Mouse (Mus musculus): Measurements from ENCODE around the gene Ndufaf4.
A peak's percentile ranks its signal among the peaks of the same experiment; 100 is the strongest.
"Not testable (repeated sequence)": the region's sequence is repeated elsewhere in the genome, so short reads cannot be mapped to it uniquely, and the experiment has no call there.

Gene Ndufaf4

DNA sequence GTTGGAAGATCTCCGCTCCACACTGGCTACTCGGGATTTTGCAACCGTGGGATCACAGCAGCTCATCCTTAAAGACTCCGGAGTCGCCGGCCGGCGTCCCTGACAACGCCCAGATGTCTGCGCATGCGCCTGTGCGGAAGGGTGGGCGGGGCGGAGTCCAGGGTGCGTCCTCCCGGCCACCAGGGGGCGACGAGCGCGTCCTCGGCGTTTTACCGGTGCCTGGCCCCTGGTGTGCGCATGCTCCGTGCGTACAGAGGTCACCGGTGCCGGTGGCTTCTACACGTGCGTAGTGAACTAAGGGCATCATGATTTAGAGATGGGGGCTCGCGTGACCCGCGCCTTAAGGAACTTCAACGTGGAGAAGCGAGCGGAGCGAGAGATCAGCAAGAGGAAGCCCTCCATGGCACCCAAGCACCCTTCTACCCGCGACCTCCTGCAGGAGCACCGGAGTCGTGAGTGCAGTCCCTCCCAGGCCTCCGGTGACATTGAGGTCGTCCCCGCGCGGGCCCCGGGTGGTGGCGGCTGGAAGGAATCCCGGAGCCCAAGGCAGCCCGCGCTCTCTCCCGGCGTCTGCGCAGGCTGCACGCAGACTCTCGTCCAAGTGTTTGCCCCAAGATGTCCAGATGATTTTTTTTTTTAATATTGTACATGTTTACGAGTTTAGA is at the start of gene Ndufaf4:
Gene Ndufaf4, plus strand, starts transcription at position 233 of the 665 bp plus-strand sequence.
- peak; percentile 93 for DNase-seq (ENCODE audit: low read depth, low spot score)

DNA sequence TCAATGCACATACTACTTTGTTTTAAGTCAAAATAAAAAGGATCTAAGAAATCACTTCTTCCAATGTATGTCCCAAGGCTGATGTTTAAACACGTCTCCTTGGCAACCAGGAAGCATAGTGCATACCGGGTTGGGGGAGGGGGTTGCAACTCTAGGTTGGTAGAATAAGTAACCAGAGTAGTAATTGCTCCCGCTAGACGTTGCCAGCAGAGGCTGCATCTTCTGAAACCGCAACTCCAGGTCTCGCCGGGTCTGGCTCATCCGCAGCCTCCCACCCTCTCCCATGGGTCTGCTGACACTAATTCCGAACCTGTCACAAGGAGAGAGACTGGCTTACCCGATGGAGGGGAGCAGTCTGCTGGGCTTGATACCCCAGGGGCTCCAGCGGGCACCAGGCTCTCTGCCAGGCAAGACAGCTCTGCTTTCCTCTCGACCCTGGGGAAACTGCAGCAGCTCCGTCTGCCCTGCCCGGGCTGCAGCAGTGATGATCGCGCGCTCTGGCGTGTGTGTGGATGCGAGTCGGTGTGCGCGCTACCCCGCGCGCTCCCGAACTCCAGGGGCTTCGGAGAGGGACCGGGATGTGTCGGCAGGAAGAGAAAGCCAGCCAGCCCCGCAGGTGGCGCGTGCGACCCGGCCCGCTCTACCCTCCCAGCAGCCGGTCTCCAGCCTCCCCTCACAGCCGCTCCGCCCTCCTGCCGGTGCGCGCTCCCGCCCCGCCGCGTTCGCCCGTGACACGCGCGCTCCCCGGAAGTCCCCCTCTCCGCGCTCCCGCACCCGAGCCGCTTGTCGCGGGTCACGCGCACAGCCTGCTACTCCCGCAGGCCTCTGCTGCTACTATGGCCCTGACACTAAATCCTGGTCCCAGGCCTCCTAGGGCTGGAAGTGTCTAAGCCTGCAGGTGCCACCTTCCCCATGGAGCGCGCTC is 47.2 kb upstream of the Ndufaf4 start, which contains the start of gene Klhl32:
Gene Klhl32, minus strand, starts transcription at position 724 of the 925 bp plus-strand sequence.
- DNase-seq (ENCODE audit: low read depth, low spot score): peak; percentile 75

DNA sequence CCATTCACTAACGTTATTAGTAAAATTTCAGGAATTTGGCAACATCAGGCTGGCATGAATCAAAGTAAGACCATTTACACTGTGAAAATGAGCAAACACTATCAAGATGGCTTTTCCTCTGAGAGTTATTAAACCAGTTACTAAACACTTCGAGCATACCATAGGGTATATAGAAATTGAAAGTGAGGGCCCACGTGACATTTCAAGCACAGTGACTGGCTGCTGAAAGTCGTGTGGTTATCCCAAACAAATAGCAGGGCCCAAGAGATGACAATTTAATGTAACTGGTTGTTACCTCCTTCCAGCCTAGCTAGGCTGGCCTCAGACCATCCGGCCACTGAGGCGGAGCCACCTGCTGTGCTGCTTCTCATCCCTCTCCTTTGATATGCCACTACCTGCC is 32.2 kb upstream of the Ndufaf4 start:
- DNase-seq (ENCODE audit: low read depth, low spot score): no peak

DNA sequence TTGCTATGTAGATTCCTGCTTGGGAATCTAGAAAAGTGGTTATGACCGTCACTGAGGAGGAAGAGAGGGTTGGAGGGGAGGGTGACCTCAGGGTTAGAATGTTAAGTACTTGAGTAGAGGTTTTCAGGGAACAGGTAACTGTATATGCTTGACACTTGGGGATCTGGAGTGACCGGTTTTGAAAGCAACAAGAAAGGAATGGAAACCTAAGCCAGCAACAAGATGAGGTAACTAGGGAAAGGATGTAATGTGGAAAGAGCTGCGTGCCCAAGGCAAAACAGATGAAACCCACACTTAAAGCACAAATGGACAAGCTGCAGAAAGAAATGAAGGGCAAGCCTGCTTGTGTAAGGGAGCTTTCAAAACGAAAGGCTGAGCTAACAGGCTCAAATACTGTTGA is 28.7 kb upstream of the Ndufaf4 start:
- DNase-seq (ENCODE audit: low read depth, low spot score): no peak

DNA sequence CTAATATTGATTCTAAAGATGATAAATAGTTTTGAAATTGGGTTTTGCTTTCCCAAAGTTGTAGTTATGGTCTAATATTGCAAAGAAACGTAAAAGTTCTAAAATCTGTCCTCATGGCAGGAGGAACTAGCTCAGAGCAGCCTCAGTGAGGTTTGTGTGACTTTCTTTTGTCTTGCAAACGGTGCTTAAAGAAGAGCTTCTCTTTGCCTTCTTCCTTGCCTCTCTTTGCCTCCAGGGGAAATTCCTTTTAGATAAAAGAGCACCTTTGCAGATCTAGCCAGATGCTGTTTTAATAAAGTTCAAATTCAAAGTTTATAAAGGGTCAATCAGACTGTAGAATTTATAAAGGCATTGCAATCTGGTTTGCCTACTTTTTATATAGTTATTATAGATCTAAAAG is 8.5 kb upstream of the Ndufaf4 start:
- not testable (repeated sequence) for DNase-seq (ENCODE audit: low read depth, low spot score)

DNA sequence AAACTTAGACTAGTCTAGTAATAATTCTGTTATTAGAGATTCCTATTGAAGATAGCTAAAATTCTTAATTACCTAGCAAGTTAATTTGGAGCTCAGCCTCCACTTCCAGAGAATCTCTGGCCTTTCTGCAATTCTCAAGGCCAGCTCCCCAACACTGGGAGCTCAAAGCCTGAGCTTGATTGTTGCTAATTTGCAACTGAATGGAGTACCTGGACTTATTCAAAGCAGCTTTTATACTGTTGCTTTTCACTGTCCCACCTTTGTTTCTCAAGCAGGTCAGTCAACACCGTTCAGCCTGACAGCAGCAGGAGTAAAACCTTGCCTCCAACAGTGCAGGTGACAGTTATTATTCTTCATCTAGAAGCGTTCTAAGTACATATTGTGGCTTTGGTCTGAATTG is 5.6 kb upstream of the Ndufaf4 start:
- not testable (repeated sequence) for DNase-seq (ENCODE audit: low read depth, low spot score)

DNA sequence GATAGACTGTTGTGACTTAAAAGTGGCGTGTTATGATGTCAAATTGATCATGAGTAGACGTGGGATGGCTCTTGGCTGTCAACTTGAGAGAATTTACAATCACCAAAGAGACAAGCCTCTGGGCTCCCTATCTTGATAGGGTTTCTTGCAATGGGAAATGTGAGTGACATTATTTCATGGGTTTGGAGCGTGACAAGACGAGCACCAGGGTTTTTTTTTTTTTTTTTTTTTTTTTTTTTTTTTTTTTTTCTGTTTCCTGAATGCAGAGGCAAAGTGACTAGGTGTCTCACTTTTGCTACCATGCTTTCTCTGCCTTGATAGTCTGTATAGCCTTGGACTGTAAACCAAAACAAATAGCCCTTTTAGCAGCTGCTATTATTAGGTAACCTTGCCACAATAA is 3.3 kb upstream of the Ndufaf4 start:
- DNase-seq (ENCODE audit: low read depth, low spot score): no peak

DNA sequence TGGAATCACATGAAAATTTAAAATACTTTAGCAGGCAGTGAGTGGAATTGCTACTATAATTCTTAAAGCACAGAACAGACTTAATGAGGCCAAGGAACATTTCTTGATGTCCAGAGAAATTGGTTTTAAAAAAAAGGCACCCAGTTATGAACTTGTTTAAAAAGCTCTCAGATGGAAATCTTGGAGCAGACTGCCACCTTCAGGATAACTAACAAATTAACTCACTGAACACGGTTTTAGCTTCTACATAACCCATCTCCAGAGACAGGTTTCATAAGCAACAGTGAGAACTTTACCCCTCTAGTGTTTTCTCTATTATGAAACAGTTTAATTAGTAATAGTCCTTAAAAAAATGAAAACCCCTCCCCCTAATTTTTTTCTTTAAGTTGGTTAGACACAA is 1.1 kb upstream of the Ndufaf4 start:
- DNase-seq (ENCODE audit: low read depth, low spot score): peak; percentile 27

DNA sequence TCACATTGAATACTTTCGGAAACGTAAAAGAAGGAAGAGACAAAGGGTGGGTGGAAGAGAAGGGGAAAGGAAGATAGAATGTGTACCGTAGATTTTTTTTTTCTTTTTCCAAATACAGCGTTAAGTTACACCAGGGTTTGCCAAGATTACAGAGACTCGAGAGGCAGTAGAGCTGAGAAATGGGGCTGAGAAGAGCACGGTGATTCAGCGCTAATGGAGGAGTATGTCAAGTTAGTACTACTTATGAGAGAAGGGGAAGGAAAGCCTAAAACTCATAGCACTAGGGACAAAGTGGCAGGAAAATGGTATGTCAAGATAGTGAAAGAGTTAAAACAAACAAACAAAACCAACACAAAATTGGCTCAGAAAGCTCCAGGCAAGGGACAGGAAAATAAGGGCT is 532 bp upstream of the Ndufaf4 start:
- no peak for DNase-seq (ENCODE audit: low read depth, low spot score)

DNA sequence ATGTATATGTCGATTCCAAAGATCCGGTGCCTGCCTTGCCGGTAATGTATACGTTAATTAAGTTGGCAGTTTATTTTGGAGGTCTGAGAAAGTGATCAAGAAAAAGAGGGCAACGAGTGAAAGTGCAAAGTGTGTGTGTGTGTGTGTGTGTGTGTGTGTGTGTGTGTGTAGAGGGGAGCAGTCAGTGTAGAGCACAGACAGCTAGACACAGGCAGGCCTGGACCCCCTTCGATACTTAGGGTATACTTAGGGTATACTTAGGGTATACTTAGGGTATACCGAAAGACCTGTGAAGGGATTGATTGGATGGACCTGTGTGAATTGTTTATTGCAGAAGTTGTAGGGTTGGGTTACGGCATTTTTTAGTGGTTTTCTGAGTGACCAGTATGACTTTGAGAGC is 753 bp downstream of the Ndufaf4 start:
- no peak for DNase-seq (ENCODE audit: low read depth, low spot score)

DNA sequence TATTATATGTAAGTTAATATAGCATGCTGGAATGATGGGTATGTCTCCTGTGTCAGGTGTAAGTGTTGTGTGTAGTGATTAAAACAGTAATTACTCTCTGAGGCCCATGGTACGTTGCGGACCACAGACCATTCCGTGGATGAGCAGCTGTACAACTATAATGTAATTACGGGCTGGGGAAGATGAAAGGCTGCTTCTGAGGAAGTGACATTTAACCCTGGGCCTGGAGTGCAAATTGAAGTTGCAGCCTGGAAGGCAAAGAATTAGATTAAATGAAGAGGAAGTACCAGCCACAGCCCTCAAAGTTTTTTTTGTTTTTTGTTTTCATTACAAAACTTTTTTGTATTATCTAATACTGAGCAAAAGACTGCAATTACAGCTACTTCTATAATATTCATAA is 1.3 kb downstream of the Ndufaf4 start:
- no peak for DNase-seq (ENCODE audit: low read depth, low spot score)

DNA sequence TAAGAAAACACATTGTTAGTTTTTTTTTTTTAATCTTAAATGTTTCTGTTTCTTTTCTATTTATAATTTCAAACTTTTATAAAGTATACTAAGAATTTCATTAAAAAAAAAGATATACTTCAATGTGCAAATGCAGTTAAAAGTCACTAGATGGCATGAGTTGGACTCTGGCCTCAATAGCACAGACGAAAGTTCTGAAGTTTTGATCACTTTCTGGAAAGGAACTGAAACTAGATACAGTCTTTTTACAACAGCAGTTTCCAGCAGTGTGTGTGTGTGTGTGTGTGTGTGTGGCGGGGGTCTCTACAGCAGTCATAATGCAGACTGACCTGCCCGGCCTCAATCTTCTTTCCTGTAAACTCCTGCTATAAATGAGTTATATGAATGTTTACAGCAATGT is 9.9 kb downstream of the Ndufaf4 start:
- no peak for DNase-seq (ENCODE audit: low read depth, low spot score)

DNA sequence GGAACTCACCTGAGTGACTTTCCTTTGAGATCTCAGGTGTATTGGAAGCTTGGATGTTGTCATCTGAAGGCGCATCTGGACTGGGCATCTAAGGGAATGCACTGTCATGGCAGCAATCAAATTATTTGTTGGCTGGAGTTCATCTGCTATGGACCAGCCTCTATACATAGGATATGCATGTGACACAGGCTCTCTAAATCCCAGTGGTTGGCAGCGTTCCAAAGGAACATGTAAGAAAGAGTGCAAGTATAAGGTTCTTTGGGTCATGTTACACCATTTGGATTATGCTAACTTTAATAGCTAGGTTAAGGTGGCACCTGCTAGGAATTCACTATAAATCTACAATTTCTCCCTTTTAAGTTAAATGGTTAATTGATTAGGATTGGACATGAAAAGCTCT is 17.7 kb downstream of the Ndufaf4 start:
- no peak for DNase-seq (ENCODE audit: low read depth, low spot score)

DNA sequence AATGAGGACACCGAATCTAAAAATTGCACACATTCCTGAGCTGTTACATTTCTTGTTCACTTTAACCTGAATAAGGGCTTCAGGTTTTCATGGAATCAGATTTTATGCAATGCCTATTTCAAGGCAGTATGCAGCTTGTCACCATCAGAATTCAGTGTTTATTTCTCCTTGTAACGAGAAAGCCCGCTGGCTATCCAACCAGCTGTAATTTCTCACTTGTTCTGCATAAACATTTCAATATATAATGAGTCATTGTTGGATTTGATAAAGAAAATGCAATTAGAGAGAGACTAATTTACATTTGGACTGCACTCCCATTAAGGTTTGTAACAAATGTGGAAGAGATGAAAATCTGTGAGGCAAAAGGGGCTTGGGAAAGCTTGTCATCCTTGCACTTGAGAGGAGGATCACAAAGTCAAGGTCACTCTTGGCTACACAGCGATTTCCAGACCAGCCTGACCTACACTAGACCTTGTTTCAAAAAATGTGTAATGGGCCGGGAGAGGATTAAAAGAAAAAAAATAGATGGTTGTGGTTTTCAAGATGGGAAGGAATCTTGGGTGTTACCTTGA is 22.2 kb downstream of the Ndufaf4 start:
- no peak for DNase-seq (ENCODE audit: low read depth, low spot score)

DNA sequence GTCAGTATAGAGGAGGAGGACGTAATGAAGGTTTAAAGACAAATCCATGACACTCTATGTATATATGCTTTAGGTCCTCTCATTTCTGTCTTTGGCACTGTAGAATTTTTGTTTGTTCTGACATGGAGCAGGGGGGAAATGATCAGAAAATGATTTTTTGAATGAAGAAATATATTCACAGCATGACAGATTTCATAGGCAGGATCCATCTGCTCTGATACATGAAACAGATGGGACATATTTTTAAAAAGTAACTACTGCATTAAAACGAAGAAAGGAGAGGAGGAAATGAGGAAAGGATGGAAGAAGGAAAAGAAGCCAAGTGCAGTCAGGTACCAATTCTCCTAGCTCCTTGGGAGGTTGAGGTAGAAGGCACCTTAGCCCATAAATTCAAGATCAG is 26.8 kb downstream of the Ndufaf4 start:
- no peak for DNase-seq (ENCODE audit: low read depth, low spot score)

DNA sequence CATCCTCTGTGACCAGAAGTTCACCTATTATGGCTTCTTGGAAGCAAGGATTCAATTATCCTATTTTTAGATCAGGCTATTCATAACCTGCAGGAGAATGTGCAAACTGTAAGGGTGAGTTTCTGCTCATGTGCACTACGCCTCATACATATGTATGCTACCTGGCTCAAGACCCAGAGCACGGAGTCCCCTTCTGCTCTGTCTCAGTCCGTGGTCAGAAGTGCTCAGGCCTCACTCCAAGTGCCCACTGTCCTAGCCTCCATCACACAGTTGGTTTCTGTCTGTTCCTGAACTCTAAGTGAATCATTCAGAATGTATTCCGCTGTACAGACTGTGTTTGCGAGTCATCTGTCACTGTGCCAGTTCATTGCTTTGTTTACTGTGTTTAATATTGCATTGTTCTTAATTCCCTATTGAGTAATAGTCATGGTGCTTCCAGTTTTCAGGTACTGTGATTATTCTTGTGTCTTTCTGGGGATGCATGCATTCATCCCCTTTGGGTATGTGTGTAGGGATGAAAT is 30.4 kb downstream of the Ndufaf4 start:
- DNase-seq (ENCODE audit: low read depth, low spot score): no peak

DNA sequence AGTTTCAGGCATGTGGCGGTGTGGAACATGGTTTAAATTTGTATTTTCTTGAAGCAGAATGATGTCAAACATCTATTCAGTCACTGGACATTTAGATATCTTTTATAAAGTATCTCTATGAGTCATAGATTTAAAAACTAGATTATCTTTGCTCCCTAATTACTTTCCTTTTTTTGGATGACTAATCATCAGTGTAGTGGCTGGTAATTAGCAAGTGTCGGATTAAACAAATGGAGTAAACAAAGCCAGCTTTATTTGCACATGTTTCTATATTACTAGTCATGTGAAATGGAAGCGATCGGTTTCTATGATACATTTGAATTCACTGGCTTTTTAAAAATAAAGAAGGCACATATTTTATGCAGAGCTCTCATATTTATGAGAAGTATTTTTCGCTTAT is 31.0 kb downstream of the Ndufaf4 start:
- no peak for DNase-seq (ENCODE audit: low read depth, low spot score)

DNA sequence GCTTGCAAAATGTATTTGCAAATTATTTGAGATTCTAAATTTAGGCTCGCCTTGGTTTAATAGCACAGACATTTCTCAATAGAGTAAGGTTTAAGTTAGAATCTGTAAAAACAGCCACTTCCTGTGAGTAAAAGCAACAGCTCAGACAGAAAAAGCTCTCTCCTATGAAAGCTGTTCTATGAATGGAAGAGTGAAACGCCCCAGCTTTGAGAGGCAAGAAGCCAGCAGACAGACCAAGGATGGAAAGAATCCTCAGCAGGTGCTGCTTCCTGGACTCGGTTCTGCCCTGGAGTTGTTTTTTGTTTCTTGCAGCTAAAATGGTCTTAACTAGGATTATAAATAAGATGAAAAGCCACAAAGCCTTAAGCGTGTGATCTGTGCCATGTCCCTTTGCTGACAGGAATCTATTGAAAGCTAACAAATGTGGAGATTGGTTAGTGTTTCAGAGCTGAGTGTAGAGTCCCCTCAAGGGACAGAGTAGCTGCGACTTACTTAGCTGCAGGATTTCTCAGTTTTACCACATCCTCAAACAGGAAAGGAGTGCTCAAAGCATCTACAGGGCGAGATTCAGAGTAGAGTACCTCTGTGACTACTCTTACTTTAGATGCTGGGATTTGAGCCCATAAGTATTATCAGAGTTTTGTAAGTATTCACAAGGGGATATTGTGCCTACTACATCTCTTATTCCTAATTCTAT is 45.0 kb downstream of the Ndufaf4 start:
- no peak for DNase-seq (ENCODE audit: low read depth, low spot score)

Measured in retina, postnatal 7 days (tissue).